Mouse (Mus musculus) limb, embryonic 10.5 days (tissue): Measurements from ENCODE around the gene Sept4. TPM values are rescaled to one million over a fixed set of nuclear protein-coding genes. Genes with fewer than 3 reads are reported as not detected.
A peak's percentile ranks its signal among the peaks of the same experiment; 100 is the strongest.

Experiments used
- DNase-seq: peaks from one replicate; pipeline ENCODE4 v3.0.0-alpha.2; 2017; ENCODE audit warnings: low spot score
- H3K27ac ChIP-seq: fragments of 300-500 bp; sonication (generic); 2 replicates; pipeline ENCODE4 v1.5.1; 2016; ENCODE audit warnings: mild to moderate bottlenecking
- H3K27me3 ChIP-seq: fragments of 300-500 bp; sonication (generic); 2 replicates; pipeline ENCODE4 v1.6.1; 2016; ENCODE audit warnings: low read depth, mild to moderate bottlenecking; ENCODE audit not compliant: poor library complexity, severe bottlenecking
- H3K36me3 ChIP-seq: fragments of 300-500 bp; sonication (generic); 2 replicates; pipeline ENCODE4 v1.6.1; 2016; ENCODE audit warnings: mild to moderate bottlenecking, moderate library complexity
- H3K4me1 ChIP-seq: fragments of 300-500 bp; sonication (generic); 2 replicates; pipeline ENCODE4 v1.6.1; 2016
- H3K4me3 ChIP-seq: fragments of 300-500 bp; sonication (generic); 2 replicates; pipeline ENCODE4 v1.5.1; 2016; ENCODE audit warnings: mild to moderate bottlenecking, moderate library complexity
- H3K9me3 ChIP-seq: fragments of 300-500 bp; sonication (generic); replicated peaks from 2 replicates; pipeline ENCODE4 v1.6.1; 2016; ENCODE audit warnings: mild to moderate bottlenecking
- WGBS: fragments of 180-500 bp; shearing (Covaris S2); methylation state at CpG from one replicate; pipeline ENCODE4 v1.1.7; 2016; 5-methylcytosine and 5-hydroxymethylcytosine counted together
- polyA plus RNA-seq: library from polyadenylated mRNA; unstranded; fragments of >200 nt; fragmentation: Nextera tagmentation; extraction: Ambion mirVana; gene quantifications from 2 replicates; pipeline ENCODE4 v1.2.1, GENCODE M21; 2016

The Sept4 gene
- polyA plus RNA-seq, 1 experiment from 2014 or later: 6.0 TPM

DNA sequence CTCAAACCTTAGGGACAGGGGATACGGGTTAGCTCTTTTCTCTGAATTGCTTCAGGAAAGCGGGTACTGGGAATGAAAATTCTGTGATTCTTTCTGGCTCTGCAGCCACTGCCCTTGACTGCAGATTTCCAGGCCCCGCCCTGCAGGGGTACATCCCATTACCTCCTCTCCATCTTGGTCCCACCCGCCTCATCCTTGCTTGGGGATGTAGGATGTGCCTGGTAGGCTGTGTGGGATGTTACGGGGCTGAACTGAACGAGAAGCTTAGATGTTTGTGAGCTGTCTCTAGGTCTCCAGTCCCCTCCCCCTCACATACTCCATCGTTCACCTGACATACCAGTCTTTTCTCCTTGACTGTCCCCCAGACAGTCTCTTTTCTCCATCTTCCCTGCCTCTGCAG, 27.3 kb downstream of the Sept4 start:
- peak overlapping the region; percentile 80 for H3K4me3 ChIP-seq
- H3K9me3 ChIP-seq: no peaks in the 10 kb centered on the region
- peak overlapping the region; percentile 94 for H3K27ac ChIP-seq
- 10% methylated on average over 7 of the region's 7 CpGs for WGBS
- peaks cover 51% of the 10 kb centered on the region for H3K4me1 ChIP-seq
- DNase-seq: no peak
- peaks cover 65% of the 10 kb centered on the region for H3K36me3 ChIP-seq
- no peaks in the 10 kb centered on the region for H3K27me3 ChIP-seq

DNA sequence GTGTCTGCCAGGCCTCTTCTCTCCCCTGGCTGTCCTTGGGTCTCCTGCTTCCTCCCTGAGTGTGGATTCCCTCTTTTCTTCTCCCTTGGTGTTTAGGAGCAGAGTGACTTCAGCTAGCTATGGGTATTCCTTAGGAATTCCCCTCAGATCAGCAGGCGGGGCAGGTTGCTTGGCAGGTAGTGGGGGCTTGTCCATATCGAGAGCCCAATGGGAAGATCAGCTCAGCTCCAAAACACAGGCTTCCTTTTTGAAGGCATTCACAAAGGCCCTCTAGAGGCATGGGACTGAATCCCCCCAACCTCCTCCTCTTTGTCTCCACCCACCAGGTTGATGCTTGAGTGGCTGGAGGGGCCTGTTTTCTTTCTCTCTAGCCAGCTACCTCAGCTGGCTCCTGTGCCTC, 27.8 kb downstream of the Sept4 start:
- WGBS: 53% methylated on average over 2 of the region's 2 CpGs
- H3K27ac ChIP-seq: peak overlapping the region; percentile 94
- peak overlapping the region; percentile 80 for H3K4me3 ChIP-seq
- peaks cover 51% of the 10 kb centered on the region for H3K4me1 ChIP-seq
- H3K36me3 ChIP-seq: peaks cover 70% of the 10 kb centered on the region
- no peaks in the 10 kb centered on the region for H3K27me3 ChIP-seq
- H3K9me3 ChIP-seq: no peaks in the 10 kb centered on the region
- DNase-seq: no peak

DNA sequence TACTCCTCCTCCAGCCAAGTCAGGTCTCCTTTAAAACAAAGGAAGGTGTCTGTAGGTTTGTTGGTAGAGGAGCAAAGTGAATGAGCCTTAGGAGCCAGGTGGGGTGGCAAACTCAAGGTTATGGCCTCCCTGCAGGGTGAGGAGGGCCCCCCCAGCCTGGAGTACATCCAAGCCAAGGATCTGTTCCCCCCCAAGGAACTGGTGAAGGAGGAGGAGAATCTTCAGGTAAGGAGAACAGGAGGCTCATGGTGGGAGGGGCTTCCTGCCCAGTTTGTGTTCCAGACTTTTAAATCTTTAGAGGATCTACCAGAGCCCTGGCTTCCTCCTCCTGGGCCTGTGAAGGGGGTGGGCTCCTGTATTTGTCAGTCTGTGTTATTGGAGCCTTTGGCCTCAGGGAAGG, 28.4 kb downstream of the Sept4 start:
- DNase-seq: no peak
- Histone ChIP-seq H3K4me1 (peaks cover 51% of the 10 kb centered on the region), H3K27ac (peak overlapping the region; percentile 94; the same call in 1 of the 2 replicates), H3K4me3 (peak overlapping the region; percentile 80), H3K9me3 (no peaks in the 10 kb centered on the region), H3K27me3 (no peaks in the 10 kb centered on the region), H3K36me3 (peaks cover 76% of the 10 kb centered on the region)

DNA sequence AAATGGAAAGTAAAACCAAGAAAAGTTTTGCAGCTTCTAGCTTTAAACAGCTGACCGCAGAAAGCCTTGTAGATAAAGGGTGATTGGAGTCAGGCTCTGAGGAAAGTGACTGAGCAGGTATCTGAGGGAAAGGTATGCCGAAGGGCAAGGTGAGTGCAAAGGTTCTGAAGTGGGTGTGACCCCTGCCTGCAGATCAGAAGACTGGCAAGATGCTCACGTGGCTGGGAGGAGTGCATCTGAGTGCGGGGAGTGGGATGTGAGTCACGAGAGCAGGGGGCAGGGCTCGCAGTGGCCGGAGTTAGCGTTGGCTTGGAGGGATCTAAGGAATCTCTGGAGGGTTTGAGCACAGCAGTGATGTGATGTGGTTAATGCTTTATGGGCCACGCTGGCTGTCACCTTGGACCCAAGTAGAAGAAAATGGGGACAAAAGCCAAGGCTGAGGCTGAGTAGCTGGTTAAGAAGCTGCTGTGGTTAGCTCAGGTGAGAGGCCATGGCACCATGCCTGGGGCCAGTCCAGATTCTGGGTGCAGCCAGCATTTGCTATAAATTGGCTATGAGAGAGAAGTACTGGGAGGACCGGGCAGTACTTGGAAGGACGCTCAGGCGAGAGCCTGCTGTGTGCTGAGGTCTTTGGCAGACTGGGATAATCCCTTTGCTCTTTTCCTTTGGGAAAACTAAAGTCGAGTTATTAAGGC, 30.8 kb downstream of the Sept4 start:
- Histone ChIP-seq H3K27me3 (no peaks in the 10 kb centered on the region), H3K27ac (no peak overlapping the region), H3K9me3 (no peaks in the 10 kb centered on the region), H3K36me3 (peaks cover 89% of the 10 kb centered on the region), H3K4me1 (peaks cover 28% of the 10 kb centered on the region), H3K4me3 (no peak overlapping the region)
- 90% methylated on average over 13 of the region's 13 CpGs for WGBS
- DNase-seq: no peak

DNA sequence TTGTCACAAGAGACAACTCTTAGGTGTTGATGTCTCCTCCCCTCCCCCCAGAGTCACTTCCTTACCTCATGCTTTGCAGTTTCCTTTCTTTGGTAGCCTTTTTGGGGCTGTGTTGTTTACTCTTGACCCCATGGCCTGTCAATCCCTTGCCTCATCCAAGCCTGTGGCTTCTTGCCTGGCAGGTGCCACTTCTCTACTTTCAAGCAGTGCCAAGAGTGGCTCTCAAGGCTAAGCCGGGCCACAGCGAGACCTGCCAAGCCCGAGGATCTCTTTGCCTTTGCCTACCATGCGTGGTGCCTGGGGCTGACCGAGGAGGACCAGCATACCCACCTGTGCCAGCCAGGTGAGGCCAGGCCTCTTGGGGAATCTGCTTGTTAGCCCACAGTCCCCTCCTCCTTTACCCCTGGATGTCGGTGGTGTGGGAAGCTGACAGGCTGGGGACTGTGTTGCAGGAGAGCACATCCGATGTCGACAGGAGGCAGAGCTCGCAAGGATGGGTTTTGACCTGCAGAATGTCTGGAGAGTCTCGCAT, 31.7 kb downstream of the Sept4 start:
- H3K36me3 ChIP-seq: peaks cover 93% of the 10 kb centered on the region
- DNase-seq: no peak
- no peaks in the 10 kb centered on the region for H3K27me3 ChIP-seq
- H3K27ac ChIP-seq: no peak overlapping the region
- H3K4me1 ChIP-seq: peaks cover 20% of the 10 kb centered on the region
- H3K9me3 ChIP-seq: no peaks in the 10 kb centered on the region
- WGBS: 92% methylated on average over 10 of the region's 10 CpGs
- no peak overlapping the region for H3K4me3 ChIP-seq

DNA sequence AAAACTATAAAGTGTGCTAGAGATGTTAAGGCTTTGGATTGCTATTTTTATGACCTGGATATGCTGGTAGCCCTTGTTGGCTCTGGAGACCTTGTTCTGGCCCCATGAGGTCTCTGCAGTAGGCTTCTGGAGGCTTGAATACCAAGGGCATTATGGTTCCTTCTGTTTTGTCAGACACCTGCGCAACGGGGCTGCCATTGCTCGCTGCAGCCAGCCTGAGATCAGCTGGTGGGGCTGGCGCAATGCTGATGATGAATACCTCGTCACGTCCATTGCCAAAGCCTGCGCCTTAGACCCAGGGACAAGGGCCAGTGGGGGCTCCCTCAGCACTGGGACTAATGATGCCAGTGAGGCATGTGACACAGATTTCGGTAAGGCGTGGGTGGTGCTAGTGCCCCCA, 33.5 kb downstream of the Sept4 start:
- Histone ChIP-seq H3K9me3 (no peaks in the 10 kb centered on the region), H3K4me3 (no peak overlapping the region), H3K4me1 (peaks cover 2% of the 10 kb centered on the region; the same call in 1 of the 2 replicates), H3K27me3 (no peaks in the 10 kb centered on the region), H3K36me3 (peaks cover 100% of the 10 kb centered on the region), H3K27ac (no peak overlapping the region)
- no peak for DNase-seq
- WGBS: 89% methylated on average over 9 of the region's 9 CpGs

DNA sequence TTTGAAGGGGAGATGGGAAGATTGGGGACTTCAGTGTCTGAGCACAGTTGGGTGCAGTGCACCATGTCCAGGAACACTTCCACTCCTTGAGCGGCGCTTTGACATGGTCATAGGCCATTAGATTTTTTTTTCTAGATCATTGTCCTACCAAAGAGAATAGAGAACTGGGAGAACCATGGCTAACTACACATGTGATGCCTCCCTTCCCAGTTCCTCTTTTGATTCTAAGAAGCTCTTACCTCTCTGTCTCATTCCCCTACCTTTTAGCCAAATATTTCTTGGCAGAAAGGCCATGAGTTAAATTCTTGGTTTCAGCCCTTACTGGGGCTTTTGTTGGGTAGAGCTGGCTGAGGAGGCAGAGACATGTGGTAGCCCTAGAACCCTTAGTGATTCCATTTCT, 34.9 kb downstream of the Sept4 start:
- no peak overlapping the region for H3K27ac ChIP-seq
- no peaks in the 10 kb centered on the region for H3K9me3 ChIP-seq
- H3K4me1 ChIP-seq: no peaks in the 10 kb centered on the region
- 98% methylated on average over 2 of the region's 2 CpGs for WGBS
- no peaks in the 10 kb centered on the region for H3K27me3 ChIP-seq
- no peak overlapping the region for H3K4me3 ChIP-seq
- H3K36me3 ChIP-seq: peaks cover 100% of the 10 kb centered on the region
- no peak for DNase-seq

DNA sequence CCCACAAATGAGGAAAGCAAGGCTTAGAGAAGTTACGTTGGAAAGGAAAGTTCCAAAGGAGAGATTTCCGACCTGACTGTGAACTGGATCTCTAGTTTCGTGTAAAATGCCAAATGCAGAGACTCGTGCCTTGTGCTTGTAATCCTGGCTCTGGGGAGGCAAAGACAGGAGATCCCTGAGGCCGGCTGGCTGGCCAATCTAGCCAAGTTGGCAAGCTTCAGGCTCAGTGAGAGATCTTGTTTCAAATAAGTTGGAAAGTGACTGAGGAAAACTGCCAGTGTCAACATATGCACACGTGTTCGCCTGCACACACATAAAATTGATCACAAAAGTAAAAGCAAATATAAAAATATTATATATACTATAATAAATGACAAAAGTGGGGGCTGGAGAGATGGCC, 40.6 kb downstream of the Sept4 start:
- Histone ChIP-seq H3K4me1 (no peaks in the 10 kb centered on the region), H3K27me3 (no peaks in the 10 kb centered on the region), H3K4me3 (no peak overlapping the region), H3K27ac (no peak overlapping the region), H3K36me3 (peaks cover 99% of the 10 kb centered on the region), H3K9me3 (no peaks in the 10 kb centered on the region)
- WGBS: 90% methylated on average over 7 of the region's 7 CpGs
- no peak for DNase-seq

DNA sequence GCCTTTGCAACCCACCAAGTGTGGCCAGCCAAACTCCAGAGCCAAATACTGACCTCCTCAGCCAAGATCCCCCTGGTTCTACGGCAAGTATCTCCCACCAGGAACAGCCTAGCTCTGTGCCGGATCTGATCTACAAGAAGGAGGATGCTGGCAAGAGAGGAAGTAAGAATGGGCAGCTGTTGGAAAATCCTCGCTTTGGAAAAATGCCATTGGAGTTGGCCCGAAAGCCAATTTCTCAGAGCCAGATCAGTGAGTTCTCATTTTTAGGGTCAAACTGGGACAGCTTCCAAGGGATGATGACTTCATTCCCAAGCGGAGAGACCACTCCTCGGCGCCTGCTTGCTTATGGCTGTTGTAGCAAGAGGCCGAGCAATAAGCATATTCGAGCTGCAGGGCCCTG, 42.8 kb downstream of the Sept4 start:
- Histone ChIP-seq H3K27me3 (no peaks in the 10 kb centered on the region), H3K4me1 (no peaks in the 10 kb centered on the region), H3K36me3 (peaks cover 99% of the 10 kb centered on the region), H3K27ac (no peak overlapping the region), H3K4me3 (no peak overlapping the region), H3K9me3 (no peaks in the 10 kb centered on the region)
- 94% methylated on average over 9 of the region's 9 CpGs for WGBS
- DNase-seq: no peak

DNA sequence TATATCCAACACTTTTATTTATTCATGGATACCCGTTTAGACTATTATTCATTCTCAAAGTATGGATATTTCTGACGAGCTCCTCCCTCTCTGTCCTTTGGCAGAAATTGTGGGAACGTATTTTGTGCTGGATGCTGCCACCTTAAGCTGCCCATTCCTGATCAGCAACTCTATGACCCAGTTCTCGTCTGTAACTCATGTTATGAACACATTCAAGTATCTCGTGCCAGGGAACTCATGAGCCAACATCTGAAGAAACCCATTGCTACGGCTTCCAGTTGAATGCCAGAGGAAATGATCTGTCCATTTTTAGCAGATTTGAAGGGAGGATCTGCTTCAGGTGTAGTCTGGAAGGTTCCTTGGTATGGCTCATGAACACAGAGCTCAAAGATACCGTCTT, 45.3 kb downstream of the Sept4 start:
- Histone ChIP-seq H3K9me3 (no peaks in the 10 kb centered on the region), H3K27me3 (no peaks in the 10 kb centered on the region), H3K27ac (no peak overlapping the region), H3K36me3 (peaks cover 99% of the 10 kb centered on the region), H3K4me3 (no peak overlapping the region), H3K4me1 (no peaks in the 10 kb centered on the region)
- 91% methylated on average over 7 of the region's 7 CpGs for WGBS
- no peak for DNase-seq

DNA sequence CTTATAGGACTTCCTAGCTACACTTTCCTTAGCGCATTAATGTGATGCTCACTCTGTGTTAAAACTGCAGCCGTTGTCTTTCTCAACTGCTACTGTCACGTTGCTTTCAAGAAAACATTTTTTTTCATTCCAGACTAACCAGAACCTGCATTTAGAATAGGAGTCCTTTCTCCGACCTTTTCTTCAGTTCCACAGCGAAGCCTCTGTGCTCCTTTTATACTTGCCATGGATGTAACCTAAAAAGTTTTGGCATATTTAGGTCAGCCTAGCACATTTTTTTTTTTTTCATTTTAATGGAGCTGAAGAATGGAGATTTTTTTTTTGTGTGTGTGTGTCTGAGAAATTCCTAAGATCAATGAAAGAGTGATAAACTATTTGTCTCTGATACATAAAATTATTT, 46.8 kb downstream of the Sept4 start:
- no peak for DNase-seq
- peaks cover 96% of the 10 kb centered on the region for H3K36me3 ChIP-seq
- H3K9me3 ChIP-seq: no peaks in the 10 kb centered on the region
- H3K4me1 ChIP-seq: no peaks in the 10 kb centered on the region
- WGBS: 93% methylated on average over 5 of the region's 5 CpGs
- no peak overlapping the region for H3K27ac ChIP-seq
- no peaks in the 10 kb centered on the region for H3K27me3 ChIP-seq
- H3K4me3 ChIP-seq: no peak overlapping the region

DNA sequence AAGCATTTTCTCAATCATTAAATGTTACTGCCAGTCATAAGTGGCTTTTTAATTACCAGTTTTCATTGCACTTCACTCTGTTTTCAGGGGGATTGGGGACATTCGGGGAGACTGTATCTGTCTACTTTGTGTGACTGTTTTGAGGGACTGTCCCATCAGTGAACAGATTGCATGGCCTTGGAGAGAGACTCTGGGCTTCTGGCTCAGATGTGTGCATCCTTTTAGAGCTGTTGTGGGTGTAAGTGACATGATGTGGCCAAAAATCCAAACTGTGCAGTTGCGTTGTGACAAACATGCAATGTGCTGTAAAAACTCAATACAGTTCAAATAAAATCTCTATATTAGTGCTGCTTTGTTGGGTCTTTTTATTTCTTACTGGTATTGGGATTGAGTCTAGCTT, 47.2 kb downstream of the Sept4 start:
- Histone ChIP-seq H3K9me3 (no peaks in the 10 kb centered on the region), H3K27ac (no peak overlapping the region), H3K4me3 (no peak overlapping the region), H3K4me1 (no peaks in the 10 kb centered on the region), H3K36me3 (peaks cover 96% of the 10 kb centered on the region), H3K27me3 (no peaks in the 10 kb centered on the region)
- DNase-seq: no peak
- WGBS: 96% methylated on average over 2 of the region's 2 CpGs

DNA sequence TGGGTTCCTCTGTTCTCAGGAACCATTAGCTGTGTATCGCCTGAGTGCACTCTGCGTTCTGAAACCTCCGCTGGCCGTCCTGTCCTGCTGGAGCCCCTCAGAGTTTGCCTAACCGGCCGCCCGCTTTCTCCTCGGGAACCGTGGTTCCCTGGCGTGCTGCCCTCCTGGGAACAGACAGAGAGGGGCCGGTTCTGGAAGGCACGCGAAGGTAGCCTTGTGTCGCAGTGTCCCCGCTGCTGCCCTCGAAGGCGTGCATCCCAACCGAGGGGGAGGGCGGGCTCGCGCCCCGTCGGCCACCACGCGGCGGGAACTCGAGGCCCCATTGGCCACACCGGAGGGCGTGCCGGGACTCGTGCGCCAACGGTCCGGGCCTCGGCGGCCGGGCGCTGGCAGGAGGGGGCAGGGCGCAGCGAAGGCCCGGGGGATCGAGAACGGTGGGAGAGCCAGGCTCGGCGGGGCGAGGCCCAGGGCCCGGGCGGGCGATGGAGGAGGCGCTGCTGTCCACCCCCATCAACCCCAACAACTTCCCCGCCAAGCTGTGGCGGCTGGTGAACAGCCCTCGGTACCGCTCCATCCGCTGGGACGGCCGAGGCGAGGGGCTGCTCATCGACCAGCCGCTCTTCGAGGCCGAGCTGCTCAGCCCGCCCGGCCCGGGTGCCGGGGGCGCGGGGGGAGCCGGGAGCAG, 48.2 kb downstream of the Sept4 start, which contains the start of gene Hsf5:
Gene Hsf5 (plus strand): TSS at position 375 of the 685 bp plus-strand sequence.
- H3K9me3 ChIP-seq: no peaks in the 10 kb centered on the region
- no peaks in the 10 kb centered on the region for H3K27me3 ChIP-seq
- DNase-seq: no peak
- H3K27ac ChIP-seq: no peak within 1 kb of the TSS
- H3K4me1 ChIP-seq: no peaks in the 10 kb centered on the region
- peaks cover 91% of the 10 kb centered on the region for H3K36me3 ChIP-seq
- WGBS: 92% methylated on average over 68 of the region's 69 CpGs
- no peak within 1 kb of the TSS for H3K4me3 ChIP-seq
